Mouse (Mus musculus) lung, embryonic 14.5 days (tissue): Measurements from ENCODE around the gene Kcnk12. TPM values are rescaled to one million over a fixed set of nuclear protein-coding genes. Genes with fewer than 3 reads are reported as not detected.

Experiments used
- ATAC-seq: fragments of 200-750 bp; cut with Nextera tagmentation; 2 replicates; pipeline ENCODE4 v1.8.0; 2017; ENCODE audit warnings: mild to moderate bottlenecking, moderate TSS enrichment, moderate library complexity; ENCODE audit not compliant: insufficient read depth
- DNase-seq: peaks from one replicate; pipeline ENCODE4 v3.0.0-alpha.2; 2015
- H3K27ac ChIP-seq: fragments of 300-500 bp; sonication (generic); 2 replicates; pipeline ENCODE4 v1.5.1; 2014; ENCODE audit warnings: low read depth, mild to moderate bottlenecking, moderate library complexity
- H3K27me3 ChIP-seq: fragments of 300-500 bp; sonication (generic); 2 replicates; pipeline ENCODE4 v1.6.1; 2014; ENCODE audit warnings: low read length, control low read depth; ENCODE audit not compliant: insufficient read depth
- H3K36me3 ChIP-seq: fragments of 300-500 bp; sonication (generic); 2 replicates; pipeline ENCODE4 v1.6.1; 2014; ENCODE audit warnings: control low read depth; ENCODE audit not compliant: insufficient read depth
- H3K4me1 ChIP-seq: fragments of 300-500 bp; sonication (generic); 2 replicates; pipeline ENCODE4 v1.6.1; 2014; ENCODE audit warnings: antibody characterized with exemption, control low read depth; ENCODE audit not compliant: insufficient read depth
- H3K4me2 ChIP-seq: fragments of 300-500 bp; sonication (generic); 2 replicates; pipeline ENCODE4 v1.6.1; 2014; ENCODE audit warnings: mild to moderate bottlenecking
- H3K4me3 ChIP-seq: fragments of 300-500 bp; sonication (generic); 2 replicates; pipeline ENCODE4 v1.5.1; 2014; ENCODE audit warnings: low read depth, low read length
- H3K9ac ChIP-seq: fragments of 300-500 bp; sonication (generic); 2 replicates; pipeline ENCODE4 v1.6.1; 2014
- H3K9me3 ChIP-seq: fragments of 300-500 bp; sonication (generic); 2 replicates; pipeline ENCODE4 v1.6.1; 2016; ENCODE audit warnings: low read depth, low read length, control low read depth
- CTCF ChIP-seq: IDR thresholded peaks from 2 replicates; pipeline ENCODE4 v1.5.1; 2016; ENCODE audit warnings: antibody characterized with exemption, low read depth
- WGBS: fragments of 180-500 bp; shearing (Covaris S2); extraction: QIAGEN DNeasy Blood & Tissue Kit; methylation state at CpG from one replicate; pipeline ENCODE4 v1.1.7; 2014; 5-methylcytosine and 5-hydroxymethylcytosine counted together
- polyA plus RNA-seq: library from polyadenylated mRNA; unstranded; fragments of >200 nt; fragmentation: Nextera tagmentation; extraction: Ambion mirVana; gene quantifications from 2 replicates; pipeline ENCODE4 v1.2.1, GENCODE M21; 2014

The Kcnk12 gene
- polyA plus RNA-seq, 1 experiment from 2014 or later = not detected

- no peak overlapping the region for H3K27ac ChIP-seq
- no peak overlapping the region for H3K9ac ChIP-seq
- no peaks in the 10 kb centered on the region for H3K9me3 ChIP-seq
- no peaks in the 10 kb centered on the region for H3K4me1 ChIP-seq
- H3K36me3 ChIP-seq = no peaks in the 10 kb centered on the region
- H3K4me2 ChIP-seq = no peak overlapping the region
- peaks cover 6% of the 10 kb centered on the region; the same call in 1 of the 2 replicates for H3K27me3 ChIP-seq
- 65% methylated on average over 3 of the region's 3 CpGs for WGBS
- H3K4me3 ChIP-seq = no peak overlapping the region
- ATAC-seq (no peak), DNase-seq (no peak)
- no peak for TF ChIP-seq CTCF
These were observed 25.2 kb upstream of the Kcnk12 start for GRCm38 (mm10) chr17:87823031-87823430.

- no peak for ATAC-seq
- H3K9ac ChIP-seq = no peak overlapping the region
- no peaks in the 10 kb centered on the region for H3K9me3 ChIP-seq
- H3K27me3 ChIP-seq = no peaks in the 10 kb centered on the region
- no peak overlapping the region for H3K27ac ChIP-seq
- DNase-seq = no peak
- H3K4me1 ChIP-seq = no peaks in the 10 kb centered on the region
- no peaks in the 10 kb centered on the region for H3K36me3 ChIP-seq
- TF ChIP-seq CTCF = no peak
- H3K4me3 ChIP-seq = no peak overlapping the region
- 59% methylated on average over 2 of the region's 2 CpGs for WGBS
- no peak overlapping the region for H3K4me2 ChIP-seq
These were observed 11.8 kb upstream of the Kcnk12 start for GRCm38 (mm10) chr17:87809556-87809955.

DNA sequence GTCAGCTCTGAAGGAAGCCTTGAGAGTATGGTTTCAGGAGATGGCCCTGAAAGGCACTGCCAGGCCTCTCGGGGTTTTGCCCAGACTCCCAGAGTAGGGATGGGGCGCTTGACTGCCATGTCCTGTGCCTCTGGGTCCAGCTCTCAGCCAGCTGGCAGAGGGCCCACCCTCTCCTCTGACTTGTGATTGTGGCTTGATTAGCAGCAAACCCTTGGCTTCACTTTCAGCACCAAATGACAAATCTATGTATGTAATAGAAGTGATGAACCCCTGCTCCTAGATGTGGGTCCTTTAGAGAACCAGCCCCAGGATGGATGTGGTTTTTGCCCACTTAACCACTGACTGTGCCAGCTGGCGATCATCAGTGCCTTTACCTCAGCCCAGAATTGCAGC, 2.1 kb upstream of the Kcnk12 start:
- Histone ChIP-seq H3K9me3 (no peaks in the 10 kb centered on the region), H3K27me3 (peaks cover 53% of the 10 kb centered on the region), H3K27ac (no peak overlapping the region), H3K4me3 (no peak overlapping the region), H3K4me2 (no peak overlapping the region), H3K36me3 (no peaks in the 10 kb centered on the region), H3K9ac (no peak overlapping the region), H3K4me1 (no peaks in the 10 kb centered on the region)
- ATAC-seq (no peak), DNase-seq (no peak)
- WGBS = 73% methylated on average over 3 of the region's 3 CpGs
- no peak for TF ChIP-seq CTCF

DNA sequence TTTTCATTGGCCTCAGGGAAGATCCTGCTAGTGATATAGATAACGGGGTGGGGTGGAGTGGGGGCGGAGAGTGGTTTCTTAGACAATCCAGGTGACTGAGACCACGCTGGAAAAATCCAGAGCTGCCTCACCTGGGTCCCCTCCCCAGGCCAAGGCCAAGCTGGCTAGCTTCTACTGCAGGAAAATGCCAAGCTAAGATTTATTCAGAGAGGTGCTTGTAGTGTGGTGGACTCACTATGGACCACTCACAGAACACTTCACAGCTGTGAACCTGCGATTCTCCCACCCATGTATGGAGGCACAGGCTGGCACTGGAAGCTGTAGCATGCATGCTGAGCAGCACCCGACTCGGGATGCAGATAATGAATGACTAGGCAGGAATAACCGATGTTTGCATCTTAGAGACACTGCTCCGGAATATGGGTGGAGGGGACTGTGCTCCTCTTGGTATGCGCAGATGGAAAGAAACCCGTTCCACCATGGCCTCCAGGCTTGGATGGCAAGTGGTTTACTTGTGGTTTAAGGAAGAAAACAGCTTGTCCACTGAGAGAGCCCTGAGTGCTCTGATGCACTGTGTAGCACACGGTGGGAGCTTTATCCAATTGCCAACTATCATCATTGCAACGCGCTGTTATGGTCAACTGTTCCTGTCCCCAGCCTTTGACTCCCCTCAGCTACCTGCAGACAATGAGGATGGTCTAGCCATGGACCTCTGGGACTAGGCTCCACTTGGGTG, 1.6 kb upstream of the Kcnk12 start:
- no peak for TF ChIP-seq CTCF

GRCm38 (mm10) chr17:87798423-87798941, 688 bp upstream of the Kcnk12 start:
- Histone ChIP-seq H3K4me2 (peak overlapping the region; percentile 65), H3K4me3 (peak overlapping the region; percentile 38), H3K36me3 (no peaks in the 10 kb centered on the region), H3K9me3 (no peaks in the 10 kb centered on the region), H3K27me3 (peaks cover 60% of the 10 kb centered on the region), H3K27ac (no peak overlapping the region), H3K9ac (no peak overlapping the region), H3K4me1 (no peaks in the 10 kb centered on the region)
- WGBS = under 1% methylated on average over 35 of the region's 40 CpGs
- peak; percentile 82 for DNase-seq
- ATAC-seq = peak; percentile 82; the same call in 1 of the 2 replicates
- TF ChIP-seq CTCF = no peak

More for the DNA sequence above, 1.6 kb upstream of the Kcnk12 start:
- Histone ChIP-seq H3K4me1 (no peaks in the 10 kb centered on the region), H3K27me3 (peaks cover 57% of the 10 kb centered on the region), H3K4me3 (no peak overlapping the region; the same call in 1 of the 2 replicates), H3K4me2 (no peak overlapping the region), H3K36me3 (no peaks in the 10 kb centered on the region), H3K9ac (no peak overlapping the region), H3K9me3 (no peaks in the 10 kb centered on the region), H3K27ac (no peak overlapping the region)
- 64% methylated on average over 13 of the region's 13 CpGs for WGBS
- ATAC-seq (no peak), DNase-seq (no peak)

DNA sequence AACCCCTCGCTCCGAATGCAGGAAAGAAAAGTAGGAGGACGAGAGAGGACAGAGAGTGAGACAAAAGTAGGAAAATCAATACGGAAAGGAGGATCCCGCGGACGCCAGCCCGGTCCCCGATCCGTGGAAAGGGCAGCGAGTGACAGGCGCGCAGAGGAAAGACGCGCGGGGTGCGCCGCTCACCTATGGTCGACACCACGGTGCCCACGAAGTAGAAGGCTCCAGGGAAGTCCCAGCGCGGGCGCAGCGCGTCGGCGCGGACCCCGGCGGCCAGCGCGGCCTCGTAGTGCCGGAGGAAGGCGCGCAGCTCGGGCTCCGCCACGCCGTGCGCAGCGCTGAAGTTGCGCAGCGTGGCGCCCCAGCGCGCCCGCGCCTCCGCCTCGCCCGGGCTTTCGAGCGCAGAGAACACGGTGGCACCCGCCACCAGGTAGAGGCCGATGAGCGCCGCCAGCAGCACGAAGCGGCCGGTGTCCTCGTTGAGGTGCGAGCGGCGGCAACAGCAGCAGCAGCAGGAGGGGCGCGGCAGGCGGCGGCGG, 845 bp downstream of the Kcnk12 start:
- no peaks in the 10 kb centered on the region for H3K9me3 ChIP-seq
- H3K4me2 ChIP-seq = peak overlapping the region; percentile 65
- ATAC-seq (no peak; the same call in 1 of the 2 replicates), DNase-seq (peak; percentile 17)
- H3K9ac ChIP-seq = no peak overlapping the region
- no peaks in the 10 kb centered on the region for H3K4me1 ChIP-seq
- no peak overlapping the region for H3K27ac ChIP-seq
- H3K36me3 ChIP-seq = no peaks in the 10 kb centered on the region
- peak overlapping the region; percentile 38 for H3K4me3 ChIP-seq
- no peak for TF ChIP-seq CTCF
- WGBS = under 1% methylated on average over 67 of the region's 72 CpGs
- H3K27me3 ChIP-seq = peaks cover 65% of the 10 kb centered on the region
